Mouse (Mus musculus) megakaryocyte progenitor cell, adult 5-6 weeks (primary cell): Measurements from ENCODE around the gene Gm20388. TPM values are rescaled to one million over a fixed set of nuclear protein-coding genes. Genes with fewer than 3 reads are reported as not detected.

ENCODE experiments used
- ATAC-seq: replicated peaks from 2 replicates; pipeline ENCODE4 v1.8.0; 2016; ENCODE audit warnings: mild to moderate bottlenecking, moderate TSS enrichment, inconsistent platforms; ENCODE audit not compliant: poor library complexity
- total RNA-seq, 2 experiments: library from RNA; stranded (forward) in 1 of 2; stranded (reverse) in 1 of 2; fragments of 157-497, 149-512 nt in 1 of 2; fragments of 200-1000 nt in 1 of 2; gene quantifications; 2 replicates each; pipeline versions ENCODE4 v1.2.3 to v1.2.4; 2015 to 2017

The Gm20388 gene
- total RNA-seq, 2 experiments from 2014 or later: 18.6 TPM; not detected in 1

DNA sequence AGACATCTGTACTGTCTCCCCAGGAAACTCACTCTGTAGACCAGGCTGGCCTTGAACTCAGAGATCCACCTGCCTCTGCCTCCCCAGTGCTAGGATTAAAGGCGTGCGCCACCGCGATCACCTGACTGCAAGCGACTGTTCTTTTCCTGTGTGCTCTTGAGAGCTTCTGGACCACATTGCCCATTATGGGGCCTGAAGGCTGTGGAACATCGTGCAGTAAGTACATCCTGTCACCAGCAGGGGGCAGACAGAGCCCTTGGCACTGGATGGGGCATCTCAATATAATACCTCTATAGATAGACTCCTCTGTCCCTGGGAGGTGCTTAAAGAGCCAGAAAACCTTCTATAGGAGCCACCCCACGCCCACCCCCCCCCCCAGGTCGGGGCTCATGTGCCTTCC is 2924.3 kb downstream of the Gm20388 start:
- ATAC-seq: peak; percentile 92

DNA sequence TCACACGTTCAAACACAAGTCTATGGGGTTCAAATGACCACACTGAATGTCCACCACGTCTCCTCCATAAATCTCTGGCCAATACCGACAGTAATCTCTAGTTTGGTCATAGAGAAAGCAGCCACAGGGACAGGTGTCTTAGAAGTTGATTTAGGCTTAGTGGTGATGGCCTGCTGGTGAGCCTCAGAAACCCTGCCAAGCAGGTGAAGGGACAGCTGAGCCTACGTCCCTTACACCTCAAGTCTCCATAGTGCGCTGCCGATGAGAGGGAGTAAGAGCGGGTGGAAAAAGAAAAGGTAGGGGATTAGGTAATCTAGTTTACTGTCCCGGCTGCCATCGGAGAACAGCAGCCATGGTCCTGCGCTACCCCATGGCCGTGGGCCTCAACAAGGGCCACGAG is 2925.6 kb downstream of the Gm20388 start:
- ATAC-seq: no peak

GRCm38 (mm10) chr8:122836696-122837095 is 2926.1 kb downstream of the Gm20388 start:
- no peak for ATAC-seq

DNA sequence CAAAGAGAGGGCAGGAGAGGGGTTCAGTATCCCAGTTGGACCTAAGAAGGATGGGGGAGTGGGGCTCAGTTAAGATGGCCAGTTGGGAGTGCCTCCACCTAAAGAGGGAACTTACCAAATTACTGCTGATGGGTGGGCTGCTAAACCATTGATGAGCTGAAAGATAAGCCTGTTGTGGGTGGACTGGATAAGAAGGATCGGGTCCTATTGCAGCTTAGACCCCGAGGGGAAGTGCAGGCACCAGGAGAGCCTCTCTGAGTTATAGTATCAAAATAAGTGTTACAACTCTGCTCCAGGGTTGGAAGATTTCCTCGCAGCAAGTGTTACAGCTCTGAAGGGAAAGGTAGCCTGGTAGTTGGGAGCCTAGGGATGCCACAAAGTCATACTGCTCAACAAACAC is 2933.5 kb downstream of the Gm20388 start:
- ATAC-seq: no peak

- ATAC-seq: peak; percentile 71
Observed at GRCm38 (mm10) chr8:122845662-122846061, 2935.0 kb downstream of the Gm20388 start.

DNA sequence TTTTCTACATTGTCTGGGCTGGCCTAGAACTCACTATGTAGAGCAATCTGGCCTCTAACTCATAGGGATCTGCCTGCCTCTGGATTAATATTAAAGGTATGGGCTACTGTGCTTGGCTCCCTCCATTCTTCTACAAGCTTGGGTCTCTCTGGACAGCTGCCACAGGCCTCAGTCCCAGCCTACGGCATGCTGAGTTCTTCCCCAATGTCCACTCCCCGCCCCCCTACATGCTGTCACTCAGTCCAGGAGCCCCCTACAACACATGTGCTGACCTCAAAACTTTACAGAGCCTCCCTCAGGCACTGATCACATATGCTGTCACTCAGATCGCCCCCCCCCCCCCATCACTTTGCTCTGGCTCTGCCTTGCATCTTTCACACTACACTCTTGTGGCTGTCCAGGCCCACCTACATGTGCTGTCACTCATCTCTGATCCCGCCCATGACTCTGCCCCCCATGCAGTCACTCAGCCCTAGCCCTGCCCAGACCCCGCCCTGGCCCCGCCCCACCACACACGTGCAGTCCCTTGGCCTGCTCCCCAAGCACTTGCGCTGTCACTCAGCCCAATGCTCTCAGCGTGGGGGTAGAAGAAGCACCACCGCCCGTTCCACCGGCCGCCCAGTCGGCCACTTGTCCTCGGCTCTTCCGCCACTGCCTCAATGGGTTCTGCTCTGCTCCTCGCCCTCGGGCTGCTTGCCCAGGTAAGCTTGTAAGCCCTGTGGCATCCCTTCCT is 2937.4 kb downstream of the Gm20388 start, which contains the start of gene Cdh15:
TSS of gene Cdh15 (plus strand) at position 138 of the 733 bp plus-strand sequence.
- peak; percentile 90 for ATAC-seq

GRCm38 (mm10) chr8:122849152-122849910 is 2938.7 kb downstream of the Gm20388 start:
- ATAC-seq: no peak

DNA sequence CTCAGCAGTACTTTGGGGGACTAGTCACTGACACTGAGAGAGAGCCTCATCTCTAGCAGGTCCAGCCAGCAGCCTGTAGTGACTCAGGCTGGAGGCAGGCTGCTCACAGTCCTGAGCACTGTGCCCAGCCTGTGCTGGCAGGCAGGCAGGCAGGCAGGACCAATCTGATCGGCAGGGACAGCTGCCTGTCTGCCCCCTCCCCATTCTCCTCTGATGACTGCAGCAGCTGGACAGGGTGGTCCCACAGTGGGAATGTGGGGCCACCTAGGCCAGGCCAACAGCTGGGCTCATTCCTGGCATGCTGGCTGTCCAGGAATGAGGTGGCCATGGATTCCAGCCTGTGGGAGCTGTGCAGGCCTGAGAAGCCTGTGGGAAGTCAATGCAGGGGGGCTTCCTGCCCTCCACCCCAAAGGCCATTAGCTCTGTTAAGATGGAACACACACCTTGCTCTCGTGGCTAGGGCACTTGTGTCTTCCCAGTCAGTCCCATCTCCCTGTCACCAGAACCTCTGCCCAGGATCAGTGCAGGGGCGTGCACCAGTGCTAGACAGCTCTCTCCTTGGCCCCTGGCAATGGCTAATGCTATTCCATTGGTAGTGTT is 2940.1 kb downstream of the Gm20388 start:
- no peak for ATAC-seq

GRCm38 (mm10) chr8:122851692-122852545 is 2941.3 kb downstream of the Gm20388 start:
- ATAC-seq: no peak

GRCm38 (mm10) chr8:122852546-122852905 is 2941.9 kb downstream of the Gm20388 start:
- no peak for ATAC-seq

GRCm38 (mm10) chr8:122853340-122853771 is 2942.7 kb downstream of the Gm20388 start:
- no peak for ATAC-seq

DNA sequence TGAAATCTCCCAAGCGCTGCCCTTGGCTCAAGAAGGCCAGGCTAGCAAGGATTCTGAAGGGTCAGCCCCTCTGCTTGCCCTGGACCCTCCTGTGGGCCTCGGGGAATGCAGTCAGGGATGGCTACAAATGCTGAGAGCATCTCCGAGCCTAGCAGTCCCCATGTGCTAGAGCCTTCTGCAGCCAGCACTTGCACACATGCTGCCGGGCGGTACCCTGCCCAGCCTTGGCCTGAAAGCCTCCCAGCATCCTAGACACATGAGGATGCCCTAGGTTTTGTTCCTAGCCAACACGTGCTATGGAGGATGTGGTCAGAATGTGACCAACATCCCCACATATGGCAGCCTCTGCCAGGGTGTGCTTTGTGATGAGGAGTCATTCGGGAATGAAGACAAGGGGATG is 2943.7 kb downstream of the Gm20388 start:
- no peak for ATAC-seq

- ATAC-seq: no peak
Observed at GRCm38 (mm10) chr8:122855123-122855522, 2944.5 kb downstream of the Gm20388 start.

- no peak for ATAC-seq
Observed at GRCm38 (mm10) chr8:122856288-122856687, 2945.6 kb downstream of the Gm20388 start.

- 0 out of 2 replicates have a peak, but pooled peaks have one; percentile 23 for ATAC-seq
Observed at GRCm38 (mm10) chr8:122859843-122860242, 2949.2 kb downstream of the Gm20388 start.

DNA sequence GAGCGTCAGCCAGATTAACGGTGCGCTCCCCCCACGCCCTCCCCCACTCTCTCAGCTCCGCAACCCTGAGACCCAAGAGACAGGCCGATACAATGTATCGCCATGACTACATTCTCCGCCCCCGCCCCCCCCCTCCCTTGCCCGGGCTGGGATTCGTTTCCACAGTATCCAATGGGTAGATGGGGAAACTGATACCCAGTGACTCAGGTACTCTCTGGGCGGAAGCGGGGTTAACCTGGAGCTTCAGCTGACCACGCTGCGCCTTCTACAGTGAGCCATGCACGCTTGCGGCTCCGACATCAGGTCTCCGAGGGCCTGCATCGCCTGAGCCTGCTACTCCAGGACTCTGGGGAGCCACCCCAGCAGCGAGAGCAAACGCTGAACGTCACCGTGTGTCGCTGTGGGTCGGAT is 2954.1 kb downstream of the Gm20388 start:
- ATAC-seq: no peak

DNA sequence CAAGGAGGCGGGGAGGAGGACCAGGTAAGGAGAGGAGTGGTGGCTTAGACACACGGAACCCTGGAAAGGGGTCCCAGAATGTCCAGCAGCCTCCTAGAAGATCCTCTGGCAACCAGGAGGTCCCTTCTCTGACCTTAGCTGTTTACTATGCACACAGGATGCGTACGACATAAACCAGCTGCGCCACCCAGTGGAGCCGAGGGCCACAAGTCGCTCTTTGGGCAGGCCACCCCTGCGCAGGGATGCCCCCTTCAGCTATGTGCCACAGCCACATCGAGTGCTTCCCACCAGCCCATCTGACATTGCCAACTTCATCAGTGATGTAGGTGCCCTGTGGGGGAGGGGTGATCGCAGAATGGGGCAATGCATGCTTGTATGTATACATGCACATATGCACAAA is 2954.8 kb downstream of the Gm20388 start:
- ATAC-seq: peak; percentile 54

DNA sequence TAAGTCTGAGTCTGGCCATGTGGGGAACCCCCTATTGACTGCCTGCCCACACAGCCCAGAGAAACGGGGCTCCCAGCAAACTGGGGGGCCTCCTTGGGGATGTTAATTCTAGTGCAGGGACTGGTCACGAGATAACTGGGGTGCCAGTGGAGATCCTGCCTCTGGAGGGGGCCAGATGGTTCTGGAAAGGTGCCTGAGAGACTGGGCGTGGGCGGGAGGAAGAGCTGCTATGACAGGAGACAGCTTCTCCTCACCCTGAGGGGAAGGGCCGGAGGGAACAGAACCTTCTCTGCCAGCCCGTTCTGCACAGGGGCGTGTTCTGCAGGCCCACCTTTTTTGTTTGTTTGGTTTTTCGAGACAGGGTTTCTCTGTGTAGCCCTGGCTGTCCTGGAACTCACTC is 2955.6 kb downstream of the Gm20388 start:
- ATAC-seq: no peak

DNA sequence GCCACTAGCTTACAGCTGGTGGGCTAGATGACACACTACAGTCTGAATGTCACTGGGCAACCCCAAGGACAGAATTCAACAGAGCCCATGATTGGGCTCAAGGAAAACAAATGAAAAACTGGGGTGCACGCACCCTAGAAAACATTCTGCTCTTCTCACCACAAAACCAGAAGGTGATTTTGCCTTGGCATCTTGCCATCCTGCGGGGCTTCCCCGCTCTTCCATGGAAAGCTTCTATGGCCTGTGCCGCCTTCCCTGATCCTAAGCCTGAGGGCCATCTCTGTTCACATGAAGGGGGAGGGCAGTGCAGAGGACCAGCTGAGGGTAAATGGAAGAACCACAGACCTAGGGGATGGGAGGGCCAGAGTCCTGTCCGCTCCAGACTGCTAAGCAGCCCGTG is 2957.3 kb downstream of the Gm20388 start:
- ATAC-seq: no peak

DNA sequence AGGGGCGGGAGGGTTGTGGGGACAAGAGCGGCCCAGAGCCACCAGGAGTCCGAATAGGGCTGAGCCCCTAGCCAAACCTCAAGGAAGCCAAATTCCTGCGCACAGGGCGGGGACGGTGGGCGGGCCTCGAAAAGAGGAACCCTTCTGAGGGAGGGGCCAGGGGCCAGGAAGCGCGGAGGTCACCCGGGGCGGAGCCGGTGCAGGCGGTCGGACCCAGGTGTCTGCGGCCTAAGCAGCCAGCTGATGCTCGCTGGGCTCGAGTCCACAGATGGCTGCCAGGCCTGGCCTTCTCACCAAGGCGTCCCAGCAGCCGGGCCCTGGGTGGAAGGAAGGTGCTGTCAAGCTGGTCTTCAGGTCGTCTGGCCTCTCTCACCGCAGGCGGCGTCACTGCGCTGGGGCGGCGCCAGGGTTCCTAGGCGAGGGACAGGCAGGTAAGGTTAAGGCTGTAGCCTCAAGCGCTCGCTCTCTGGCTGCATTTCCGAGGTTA is 2959.8 kb downstream of the Gm20388 start:
- peak; percentile 87 for ATAC-seq

DNA sequence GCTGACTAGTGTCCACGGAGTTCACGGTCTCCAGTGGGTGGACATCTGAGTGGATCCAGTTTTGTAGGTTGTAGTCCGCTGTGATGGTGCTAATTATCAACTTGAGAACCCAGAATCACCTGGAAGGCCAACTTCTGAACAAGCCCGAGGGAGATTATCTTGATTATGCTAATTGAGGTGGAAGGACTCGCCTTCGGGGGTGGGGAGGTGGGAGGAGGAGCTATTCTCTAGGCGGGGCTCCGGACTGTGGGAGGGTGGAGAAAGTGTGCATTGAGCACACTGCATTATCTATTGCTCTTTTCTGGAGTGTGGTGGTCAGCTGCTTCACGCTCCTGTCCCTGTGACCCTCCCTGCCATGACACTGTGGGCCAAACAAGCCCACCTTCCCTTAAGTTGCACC is 2961.0 kb downstream of the Gm20388 start:
- peak; percentile 62 for ATAC-seq
